Mouse (Mus musculus): ENCODE data around the gene Ubap2l. TPM values are rescaled to one million over a fixed set of nuclear protein-coding genes. Genes with fewer than 3 reads are reported as not detected.
A peak's percentile ranks its signal among the peaks of the same experiment; 100 is the strongest.

Ubap2l gene
- polyA plus RNA-seq, 2 experiments = 52.4 to 70.4 TPM

DNA sequence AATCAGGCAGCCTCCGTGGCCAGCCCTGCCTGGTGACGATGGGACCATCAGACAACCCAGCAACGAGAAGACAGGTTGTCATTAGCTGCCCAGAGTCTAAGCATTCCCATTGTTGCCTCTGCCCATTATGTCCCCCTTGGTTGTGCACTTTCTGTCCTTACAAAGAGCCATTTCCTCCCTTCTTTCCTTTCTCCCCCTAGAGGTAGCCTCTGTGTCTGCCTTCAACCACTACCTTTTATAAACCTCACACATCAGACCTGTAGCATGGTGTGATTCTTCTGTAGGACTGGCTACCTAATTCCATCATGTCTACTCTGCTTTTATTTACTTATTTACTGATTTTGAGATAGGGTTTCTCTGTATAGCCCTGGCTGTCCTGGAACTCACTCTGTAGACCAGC lies 65.2 kb downstream of the Ubap2l start:
- ATAC-seq (ENCODE audit: insufficient read depth) (no peak), DNase-seq (ENCODE audit: low read depth in 3 of 3, low spot score in 3 of 3) (no peak)
- Histone ChIP-seq H3K27me3 (ENCODE audit: control insufficient read depth, insufficient read depth, low read length) (no peaks in the 10 kb centered on the region), H3K9ac (replicated peaks) (no peak overlapping the region), H3K36me3 (replicated peaks; ENCODE audit: control insufficient read depth, insufficient read depth, low read depth) (no peaks in the 10 kb centered on the region), H3K4me2 (ENCODE audit: low read depth) (no peak overlapping the region), H3K27ac (no peak overlapping the region), H3K9me3 (ENCODE audit: control insufficient read depth, low read length) (no peaks in the 10 kb centered on the region), H3K4me1 (replicated peaks; ENCODE audit: control insufficient read depth in 2 of 2, insufficient read depth in 2 of 2, low read length in 1 of 2) (no peaks in the 10 kb centered on the region), H3K4me3 (ENCODE audit: insufficient read depth in 1 of 2, low read depth in 2 of 2, low read length in 2 of 2) (no peak overlapping the region)
- TF ChIP-seq EP300 (IDR thresholded peaks at IDR 0.05; ENCODE audit: low read depth) (no peak), CTCF (IDR thresholded peaks at IDR 0.05; ENCODE audit: low read depth) (peak; percentile 8; the same call in 1 of the 2 replicates)
- 30% methylated on average over 3 of the region's 3 CpGs for WGBS (ENCODE audit: insufficient replicate concordance)

- H3K9me3 ChIP-seq (ENCODE audit: control insufficient read depth, low read length) = no peaks in the 10 kb centered on the region
- 59% methylated on average over 5 of the region's 5 CpGs for WGBS (ENCODE audit: insufficient replicate concordance)
- ATAC-seq (ENCODE audit: insufficient read depth) = no peak
These were observed 70.0 kb downstream of the Ubap2l start for GRCm38 (mm10) chr3:89982426-89982825.

DNA sequence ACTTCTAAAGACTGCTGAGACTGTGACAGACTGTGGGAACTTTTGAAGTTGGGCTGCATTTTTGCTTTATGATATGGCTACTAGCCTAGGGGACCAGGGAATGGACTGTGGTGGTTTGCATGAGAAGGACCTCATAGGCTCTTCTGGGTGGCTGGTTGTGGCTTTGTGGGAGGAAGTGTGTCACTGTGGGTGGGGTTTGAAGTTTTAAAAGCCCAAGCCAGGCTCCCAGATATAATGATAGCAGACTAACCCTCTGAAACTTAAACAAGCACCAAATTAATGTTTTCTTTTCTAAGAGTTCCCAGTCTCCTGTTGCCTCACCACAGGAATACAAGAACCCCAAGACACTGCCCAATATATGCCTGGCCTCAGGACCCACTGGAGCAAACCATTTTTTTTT lies 75.6 kb downstream of the Ubap2l start:
- TF ChIP-seq CTCF (IDR thresholded peaks at IDR 0.05; ENCODE audit: low read depth) (no peak), EP300 (IDR thresholded peaks at IDR 0.05; ENCODE audit: low read depth) (no peak)
- no peak overlapping the region for H3K27ac ChIP-seq
- no peaks in the 10 kb centered on the region for H3K4me1 ChIP-seq (replicated peaks; ENCODE audit: control insufficient read depth in 2 of 2, insufficient read depth in 2 of 2, low read length in 1 of 2)
- DNase-seq (ENCODE audit: low read depth in 3 of 3, low spot score in 3 of 3) (no peak), ATAC-seq (ENCODE audit: insufficient read depth) (no peak)
- no peaks in the 10 kb centered on the region for H3K27me3 ChIP-seq (ENCODE audit: control insufficient read depth, insufficient read depth, low read length)
- no peaks in the 10 kb centered on the region for H3K36me3 ChIP-seq (replicated peaks; ENCODE audit: control insufficient read depth, insufficient read depth, low read depth)
- no peak overlapping the region for H3K9ac ChIP-seq (replicated peaks)
- no peaks in the 10 kb centered on the region for H3K9me3 ChIP-seq (ENCODE audit: control insufficient read depth, low read length)
- no peak overlapping the region for H3K4me3 ChIP-seq (ENCODE audit: insufficient read depth in 1 of 2, low read depth in 2 of 2, low read length in 2 of 2)
- no peak overlapping the region for H3K4me2 ChIP-seq (ENCODE audit: low read depth)

More at GRCm38 (mm10) chr3:89982426-89982825, 70.0 kb downstream of the Ubap2l start:
- no peak overlapping the region for H3K4me2 ChIP-seq (ENCODE audit: low read depth)
- no peaks in the 10 kb centered on the region for H3K4me1 ChIP-seq (replicated peaks; ENCODE audit: control insufficient read depth in 2 of 2, insufficient read depth in 2 of 2, low read length in 1 of 2)
- no peaks in the 10 kb centered on the region for H3K27me3 ChIP-seq (ENCODE audit: control insufficient read depth, insufficient read depth, low read length)
- H3K4me3 ChIP-seq (ENCODE audit: insufficient read depth in 1 of 2, low read depth in 2 of 2, low read length in 2 of 2) = no peak overlapping the region
- H3K36me3 ChIP-seq (replicated peaks; ENCODE audit: control insufficient read depth, insufficient read depth, low read depth) = no peaks in the 10 kb centered on the region
- no peak for DNase-seq (ENCODE audit: low read depth in 3 of 3, low spot score in 3 of 3)
- no peak overlapping the region for H3K9ac ChIP-seq (replicated peaks)
- TF ChIP-seq CTCF (IDR thresholded peaks at IDR 0.05; ENCODE audit: low read depth) (no peak), EP300 (IDR thresholded peaks at IDR 0.05; ENCODE audit: low read depth) (no peak)
- H3K27ac ChIP-seq = no peak overlapping the region

GRCm38 (mm10) chr3:89968509-89968908 lies 83.9 kb downstream of the Ubap2l start:
- no peak overlapping the region for H3K4me3 ChIP-seq (ENCODE audit: insufficient read depth in 1 of 2, low read depth in 2 of 2, low read length in 2 of 2)
- DNase-seq (ENCODE audit: low read depth in 3 of 3, low spot score in 3 of 3) (no peak), ATAC-seq (ENCODE audit: insufficient read depth) (no peak)
- no peak for TF ChIP-seq CTCF (IDR thresholded peaks at IDR 0.05; ENCODE audit: low read depth)
- TF ChIP-seq EP300 (IDR thresholded peaks at IDR 0.05; ENCODE audit: low read depth) = no peak
- peaks cover 4% of the 10 kb centered on the region for H3K27me3 ChIP-seq (ENCODE audit: control insufficient read depth, insufficient read depth, low read length)
- no peaks in the 10 kb centered on the region for H3K4me1 ChIP-seq (replicated peaks; ENCODE audit: control insufficient read depth in 2 of 2, insufficient read depth in 2 of 2, low read length in 1 of 2)
- no peak overlapping the region for H3K9ac ChIP-seq (replicated peaks)
- no peak overlapping the region for H3K4me2 ChIP-seq (ENCODE audit: low read depth)
- H3K36me3 ChIP-seq (replicated peaks; ENCODE audit: control insufficient read depth, insufficient read depth, low read depth) = no peaks in the 10 kb centered on the region
- WGBS (ENCODE audit: insufficient replicate concordance) = 24% methylated on average over 7 of the region's 7 CpGs
- H3K9me3 ChIP-seq (ENCODE audit: control insufficient read depth, low read length) = no peaks in the 10 kb centered on the region
- no peak overlapping the region for H3K27ac ChIP-seq

DNA sequence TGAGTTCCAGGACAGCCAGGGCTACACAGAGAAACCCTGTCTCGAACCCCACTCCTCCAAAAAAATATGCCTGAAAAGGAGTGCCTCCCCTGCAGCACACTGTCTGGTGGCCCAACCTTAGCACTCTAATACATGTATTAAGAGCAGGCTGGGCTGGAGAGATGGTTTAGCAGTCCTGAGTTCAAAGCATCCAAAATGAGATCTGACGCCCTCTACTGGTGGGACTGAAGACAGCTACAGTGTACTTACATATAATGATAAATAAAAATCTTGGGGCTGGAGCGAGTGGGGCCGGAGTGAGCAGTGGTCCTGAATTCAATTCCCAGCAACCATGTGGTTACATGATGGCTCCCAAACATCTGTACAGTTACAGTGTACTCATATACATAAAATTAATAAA lies 85.5 kb downstream of the Ubap2l start:
- Histone ChIP-seq H3K9ac (replicated peaks) (no peak overlapping the region), H3K36me3 (replicated peaks; ENCODE audit: control insufficient read depth, insufficient read depth, low read depth) (no peaks in the 10 kb centered on the region), H3K27me3 (ENCODE audit: control insufficient read depth, insufficient read depth, low read length) (peaks cover 19% of the 10 kb centered on the region), H3K27ac (no peak overlapping the region), H3K4me2 (ENCODE audit: low read depth) (no peak overlapping the region), H3K4me1 (replicated peaks; ENCODE audit: control insufficient read depth in 2 of 2, insufficient read depth in 2 of 2, low read length in 1 of 2) (no peaks in the 10 kb centered on the region; a peak in 1 of 4 replicates), H3K9me3 (ENCODE audit: control insufficient read depth, low read length) (no peaks in the 10 kb centered on the region), H3K4me3 (ENCODE audit: insufficient read depth in 1 of 2, low read depth in 2 of 2, low read length in 2 of 2) (no peak overlapping the region)
- ATAC-seq (ENCODE audit: insufficient read depth) = no peak
- DNase-seq (ENCODE audit: low read depth in 3 of 3, low spot score in 3 of 3) = peak in 1 of 3 experiments; percentile 6
- WGBS (ENCODE audit: insufficient replicate concordance) = 50% methylated on average over 4 of the region's 4 CpGs
- TF ChIP-seq CTCF (IDR thresholded peaks at IDR 0.05; ENCODE audit: low read depth) (peak; percentile 53), EP300 (IDR thresholded peaks at IDR 0.05; ENCODE audit: low read depth) (no peak)
